Mouse (Mus musculus): ENCODE measurements at regions not wholly inside any gene's neighbourhood (a gene's known extent, or its start where the extent isn't known, plus 50 kb on each side); places are given as distances from the start of the nearest gene placed in this dataset.

- no peak overlapping the region for H3K4me2 ChIP-seq (ENCODE audit: low read depth, severe bottlenecking)
- DNase-seq (ENCODE audit: low spot score): no peak
- no peak overlapping the region for H3K27ac ChIP-seq (replicated peaks; ENCODE audit: low read depth, low read length)
- H3K4me1 ChIP-seq (ENCODE audit: control insufficient read depth, insufficient read depth, low read length): 0 out of 2 replicates have a peak, but pooled peaks cover 2% of the 10 kb centered on the region
- WGBS: 31% methylated on average over 10 of the region's 10 CpGs
- ATAC-seq (ENCODE audit: insufficient number of reproducible peaks, low FRiP score, low TSS enrichment, low read depth): no peak
- no peak overlapping the region for H3K9ac ChIP-seq (ENCODE audit: low read length)
- H3K4me3 ChIP-seq (ENCODE audit: low read depth, low read length): no peak overlapping the region
- H3K9me3 ChIP-seq (ENCODE audit: control insufficient read depth, low read length): no peaks in the 10 kb centered on the region
- no peaks in the 10 kb centered on the region for H3K27me3 ChIP-seq (ENCODE audit: control insufficient read depth, insufficient read depth, low read length)
- H3K36me3 ChIP-seq (ENCODE audit: control insufficient read depth, insufficient read depth, low read length): no peaks in the 10 kb centered on the region
These were observed 469.9 kb upstream of the Tenm3 start for GRCm38 (mm10) chr8:49313483-49314278.

- H3K4me1 ChIP-seq (ENCODE audit: control insufficient read depth, insufficient read depth, low read length): 0 out of 2 replicates have a peak, but pooled peaks cover 2% of the 10 kb centered on the region
- H3K9ac ChIP-seq (ENCODE audit: low read length): no peak overlapping the region
- no peaks in the 10 kb centered on the region for H3K27me3 ChIP-seq (ENCODE audit: control insufficient read depth, insufficient read depth, low read length)
- ATAC-seq (ENCODE audit: insufficient number of reproducible peaks, low FRiP score, low TSS enrichment, low read depth) (no peak), DNase-seq (ENCODE audit: low spot score) (no peak)
- H3K4me3 ChIP-seq (ENCODE audit: low read depth, low read length): no peak overlapping the region
- WGBS: 69% methylated on average over 5 of the region's 5 CpGs
- no peaks in the 10 kb centered on the region for H3K36me3 ChIP-seq (ENCODE audit: control insufficient read depth, insufficient read depth, low read length)
- H3K9me3 ChIP-seq (ENCODE audit: control insufficient read depth, low read length): no peaks in the 10 kb centered on the region
- H3K27ac ChIP-seq (replicated peaks; ENCODE audit: low read depth, low read length): no peak overlapping the region
- no peak overlapping the region for H3K4me2 ChIP-seq (ENCODE audit: low read depth, severe bottlenecking)
These were observed 469.1 kb upstream of the Tenm3 start for GRCm38 (mm10) chr8:49312816-49313215.

- no peak overlapping the region for H3K9ac ChIP-seq (ENCODE audit: low read length)
- no peaks in the 10 kb centered on the region for H3K36me3 ChIP-seq (ENCODE audit: control insufficient read depth, insufficient read depth, low read length)
- no peak for DNase-seq (ENCODE audit: low spot score)
- ATAC-seq (ENCODE audit: insufficient number of reproducible peaks, low FRiP score, low TSS enrichment, low read depth): no peak
- no peaks in the 10 kb centered on the region for H3K27me3 ChIP-seq (ENCODE audit: control insufficient read depth, insufficient read depth, low read length)
- H3K27ac ChIP-seq (replicated peaks; ENCODE audit: low read depth, low read length): no peak overlapping the region
- H3K9me3 ChIP-seq (ENCODE audit: control insufficient read depth, low read length): no peaks in the 10 kb centered on the region
- WGBS: 73% methylated on average over 4 of the region's 4 CpGs
- no peak overlapping the region for H3K4me2 ChIP-seq (ENCODE audit: low read depth, severe bottlenecking)
- H3K4me1 ChIP-seq (ENCODE audit: control insufficient read depth, insufficient read depth, low read length): no peaks in the 10 kb centered on the region
- no peak overlapping the region for H3K4me3 ChIP-seq (ENCODE audit: low read depth, low read length)
These were observed 438.6 kb upstream of the Tenm3 start for GRCm38 (mm10) chr8:49282401-49282800.

- WGBS: 78% methylated on average over 5 of the region's 5 CpGs
- DNase-seq (ENCODE audit: low spot score): no peak
- no peak overlapping the region for H3K4me3 ChIP-seq (ENCODE audit: low read depth, low read length)
- H3K36me3 ChIP-seq (ENCODE audit: control insufficient read depth, insufficient read depth, low read length): no peaks in the 10 kb centered on the region
- no peaks in the 10 kb centered on the region for H3K9me3 ChIP-seq (ENCODE audit: control insufficient read depth, low read length)
- no peaks in the 10 kb centered on the region for H3K27me3 ChIP-seq (ENCODE audit: control insufficient read depth, insufficient read depth, low read length)
- no peak for ATAC-seq (ENCODE audit: insufficient number of reproducible peaks, low FRiP score, low TSS enrichment, low read depth)
- H3K4me2 ChIP-seq (ENCODE audit: low read depth, severe bottlenecking): no peak overlapping the region
- no peak overlapping the region for H3K27ac ChIP-seq (replicated peaks; ENCODE audit: low read depth, low read length)
- H3K9ac ChIP-seq (ENCODE audit: low read length): no peak overlapping the region
- no peaks in the 10 kb centered on the region for H3K4me1 ChIP-seq (ENCODE audit: control insufficient read depth, insufficient read depth, low read length)
These were observed 437.5 kb upstream of the Tenm3 start for GRCm38 (mm10) chr8:49281254-49281653.

- WGBS: 78% methylated on average over 4 of the region's 4 CpGs
- Histone ChIP-seq H3K36me3 (ENCODE audit: control insufficient read depth, insufficient read depth, low read length) (no peaks in the 10 kb centered on the region), H3K27ac (replicated peaks; ENCODE audit: low read depth, low read length) (no peak overlapping the region), H3K4me2 (ENCODE audit: low read depth, severe bottlenecking) (no peak overlapping the region), H3K9ac (ENCODE audit: low read length) (no peak overlapping the region), H3K27me3 (ENCODE audit: control insufficient read depth, insufficient read depth, low read length) (no peaks in the 10 kb centered on the region), H3K4me3 (ENCODE audit: low read depth, low read length) (no peak overlapping the region), H3K9me3 (ENCODE audit: control insufficient read depth, low read length) (no peaks in the 10 kb centered on the region), H3K4me1 (ENCODE audit: control insufficient read depth, insufficient read depth, low read length) (no peaks in the 10 kb centered on the region)
- DNase-seq (ENCODE audit: low spot score) (no peak), ATAC-seq (ENCODE audit: insufficient number of reproducible peaks, low FRiP score, low TSS enrichment, low read depth) (no peak)
These were observed 430.3 kb upstream of the Tenm3 start for GRCm38 (mm10) chr8:49274031-49274430.

GRCm38 (mm10) chr8:49273109-49273508, 429.4 kb upstream of the Tenm3 start:
- Histone ChIP-seq H3K27me3 (ENCODE audit: control insufficient read depth, insufficient read depth, low read length) (no peaks in the 10 kb centered on the region), H3K36me3 (ENCODE audit: control insufficient read depth, insufficient read depth, low read length) (no peaks in the 10 kb centered on the region), H3K4me2 (ENCODE audit: low read depth, severe bottlenecking) (no peak overlapping the region), H3K9ac (ENCODE audit: low read length) (no peak overlapping the region), H3K27ac (replicated peaks; ENCODE audit: low read depth, low read length) (no peak overlapping the region), H3K4me1 (ENCODE audit: control insufficient read depth, insufficient read depth, low read length) (no peaks in the 10 kb centered on the region), H3K9me3 (ENCODE audit: control insufficient read depth, low read length) (no peaks in the 10 kb centered on the region), H3K4me3 (ENCODE audit: low read depth, low read length) (no peak overlapping the region)
- WGBS: 93% methylated on average over 1 of the region's 1 CpGs
- DNase-seq (ENCODE audit: low spot score): no peak
- no peak for ATAC-seq (ENCODE audit: insufficient number of reproducible peaks, low FRiP score, low TSS enrichment, low read depth)

- no peaks in the 10 kb centered on the region for H3K9me3 ChIP-seq (ENCODE audit: control insufficient read depth, low read length)
- peaks cover 11% of the 10 kb centered on the region; the same call in 1 of the 2 replicates for H3K4me1 ChIP-seq (ENCODE audit: control insufficient read depth, insufficient read depth, low read length)
- ATAC-seq (ENCODE audit: insufficient number of reproducible peaks, low FRiP score, low TSS enrichment, low read depth) (no peak), DNase-seq (ENCODE audit: low spot score) (no peak)
- H3K27me3 ChIP-seq (ENCODE audit: control insufficient read depth, insufficient read depth, low read length): no peaks in the 10 kb centered on the region
- no peaks in the 10 kb centered on the region for H3K36me3 ChIP-seq (ENCODE audit: control insufficient read depth, insufficient read depth, low read length)
- H3K4me3 ChIP-seq (ENCODE audit: low read depth, low read length): no peak overlapping the region
- WGBS: 57% methylated on average over 6 of the region's 6 CpGs
- H3K27ac ChIP-seq (replicated peaks; ENCODE audit: low read depth, low read length): no peak overlapping the region
- H3K4me2 ChIP-seq (ENCODE audit: low read depth, severe bottlenecking): no peak overlapping the region
- no peak overlapping the region for H3K9ac ChIP-seq (ENCODE audit: low read length)
These were observed 419.7 kb upstream of the Tenm3 start for GRCm38 (mm10) chr8:49263416-49263815.

GRCm38 (mm10) chr8:49262797-49263196, 419.0 kb upstream of the Tenm3 start:
- no peaks in the 10 kb centered on the region for H3K36me3 ChIP-seq (ENCODE audit: control insufficient read depth, insufficient read depth, low read length)
- no peak overlapping the region for H3K27ac ChIP-seq (replicated peaks; ENCODE audit: low read depth, low read length)
- ATAC-seq (ENCODE audit: insufficient number of reproducible peaks, low FRiP score, low TSS enrichment, low read depth) (no peak), DNase-seq (ENCODE audit: low spot score) (no peak)
- H3K9me3 ChIP-seq (ENCODE audit: control insufficient read depth, low read length): no peaks in the 10 kb centered on the region
- no peak overlapping the region for H3K4me2 ChIP-seq (ENCODE audit: low read depth, severe bottlenecking)
- H3K4me1 ChIP-seq (ENCODE audit: control insufficient read depth, insufficient read depth, low read length): peaks cover 11% of the 10 kb centered on the region; the same call in 1 of the 2 replicates
- H3K4me3 ChIP-seq (ENCODE audit: low read depth, low read length): no peak overlapping the region
- H3K27me3 ChIP-seq (ENCODE audit: control insufficient read depth, insufficient read depth, low read length): no peaks in the 10 kb centered on the region
- 70% methylated on average over 3 of the region's 3 CpGs for WGBS
- H3K9ac ChIP-seq (ENCODE audit: low read length): no peak overlapping the region

- Histone ChIP-seq H3K9ac (ENCODE audit: low read length) (no peak overlapping the region), H3K36me3 (ENCODE audit: control insufficient read depth, insufficient read depth, low read length) (no peaks in the 10 kb centered on the region), H3K27me3 (ENCODE audit: control insufficient read depth, insufficient read depth, low read length) (no peaks in the 10 kb centered on the region), H3K9me3 (ENCODE audit: control insufficient read depth, low read length) (no peaks in the 10 kb centered on the region), H3K27ac (replicated peaks; ENCODE audit: low read depth, low read length) (no peak overlapping the region), H3K4me3 (ENCODE audit: low read depth, low read length) (no peak overlapping the region), H3K4me1 (ENCODE audit: control insufficient read depth, insufficient read depth, low read length) (peaks cover 6% of the 10 kb centered on the region; the same call in 1 of the 2 replicates), H3K4me2 (ENCODE audit: low read depth, severe bottlenecking) (no peak overlapping the region)
- ATAC-seq (ENCODE audit: insufficient number of reproducible peaks, low FRiP score, low TSS enrichment, low read depth) (no peak), DNase-seq (ENCODE audit: low spot score) (no peak)
- WGBS: 35% methylated on average over 2 of the region's 2 CpGs
These were observed 412.2 kb upstream of the Tenm3 start for GRCm38 (mm10) chr8:49255954-49256353.
